Mouse (Mus musculus) embryo, embryonic 11.5 days (tissue): ENCODE data around the gene Ing4.
A peak's percentile ranks its signal among the peaks of the same experiment; 100 is the strongest.

Source experiments
- DNase-seq: peaks from one replicate; pipeline ENCODE4 v3.0.0-alpha.2; 2012; ENCODE audit warnings: low read depth, low spot score

Gene Ing4

GRCm38 (mm10) chr6:125039533-125040153 lies at the start of gene Ing4:
Gene Ing4, plus strand, starts transcription at chr6:125039760.
- DNase-seq, result peak; percentile 93

GRCm38 (mm10) chr6:124992241-124992640 lies 47.3 kb upstream of the Ing4 start:
- DNase-seq, result no peak

- DNase-seq, result no peak
Observed at GRCm38 (mm10) chr6:124993365-124993764, 46.2 kb upstream of the Ing4 start.

- no peak for DNase-seq
Observed at GRCm38 (mm10) chr6:124993876-124994275, 45.7 kb upstream of the Ing4 start.

GRCm38 (mm10) chr6:124995246-124995645 lies 44.3 kb upstream of the Ing4 start:
- DNase-seq, result no peak

- DNase-seq, result no peak
Observed at GRCm38 (mm10) chr6:124995831-124996403, 43.6 kb upstream of the Ing4 start.

GRCm38 (mm10) chr6:124996551-124997501 lies 42.7 kb upstream of the Ing4 start, which contains the start of gene Pianp:
Gene Pianp, plus strand, starts transcription at chr6:124996694.
- DNase-seq, result peak; percentile 38

- DNase-seq, result no peak
Observed at GRCm38 (mm10) chr6:124998066-124998465, 41.5 kb upstream of the Ing4 start.

GRCm38 (mm10) chr6:124999091-124999490 lies 40.5 kb upstream of the Ing4 start:
- no peak for DNase-seq

GRCm38 (mm10) chr6:124999546-124999945 lies 40.0 kb upstream of the Ing4 start:
- no peak for DNase-seq

- no peak for DNase-seq
Observed at GRCm38 (mm10) chr6:125003706-125004105, 35.9 kb upstream of the Ing4 start.

- no peak for DNase-seq
Observed at GRCm38 (mm10) chr6:125005086-125005485, 34.5 kb upstream of the Ing4 start.

GRCm38 (mm10) chr6:125008060-125008459 lies 31.5 kb upstream of the Ing4 start:
- DNase-seq, result no peak

GRCm38 (mm10) chr6:125008586-125009128 lies 30.9 kb upstream of the Ing4 start:
- peak; percentile 95 for DNase-seq

GRCm38 (mm10) chr6:125009129-125009180 lies 30.6 kb upstream of the Ing4 start, which contains the start of gene Zfp384:
Gene Zfp384, plus strand, starts transcription at chr6:125009145.
- no peak for DNase-seq

GRCm38 (mm10) chr6:125009181-125010073 lies 30.1 kb upstream of the Ing4 start:
- DNase-seq, result peak; percentile 68

GRCm38 (mm10) chr6:125017682-125018081 lies 21.9 kb upstream of the Ing4 start:
- DNase-seq, result no peak

- DNase-seq, result peak; percentile 26
Observed at GRCm38 (mm10) chr6:125030532-125030931, 9.0 kb upstream of the Ing4 start.

- DNase-seq, result no peak
Observed at GRCm38 (mm10) chr6:125031604-125032003, 8.0 kb upstream of the Ing4 start.

GRCm38 (mm10) chr6:125038666-125039065 lies 894 bp upstream of the Ing4 start:
- no peak for DNase-seq

GRCm38 (mm10) chr6:125039131-125039530 lies 429 bp upstream of the Ing4 start:
- no peak for DNase-seq

- no peak for DNase-seq
Observed at GRCm38 (mm10) chr6:125040221-125040620, 661 bp downstream of the Ing4 start.
